Mouse (Mus musculus): ENCODE data around the gene Rpl10a.
"Not testable (repeated sequence)": the region's sequence is repeated elsewhere in the genome, so short reads cannot be mapped to it uniquely, and the experiment has no call there.

Gene Rpl10a

DNA sequence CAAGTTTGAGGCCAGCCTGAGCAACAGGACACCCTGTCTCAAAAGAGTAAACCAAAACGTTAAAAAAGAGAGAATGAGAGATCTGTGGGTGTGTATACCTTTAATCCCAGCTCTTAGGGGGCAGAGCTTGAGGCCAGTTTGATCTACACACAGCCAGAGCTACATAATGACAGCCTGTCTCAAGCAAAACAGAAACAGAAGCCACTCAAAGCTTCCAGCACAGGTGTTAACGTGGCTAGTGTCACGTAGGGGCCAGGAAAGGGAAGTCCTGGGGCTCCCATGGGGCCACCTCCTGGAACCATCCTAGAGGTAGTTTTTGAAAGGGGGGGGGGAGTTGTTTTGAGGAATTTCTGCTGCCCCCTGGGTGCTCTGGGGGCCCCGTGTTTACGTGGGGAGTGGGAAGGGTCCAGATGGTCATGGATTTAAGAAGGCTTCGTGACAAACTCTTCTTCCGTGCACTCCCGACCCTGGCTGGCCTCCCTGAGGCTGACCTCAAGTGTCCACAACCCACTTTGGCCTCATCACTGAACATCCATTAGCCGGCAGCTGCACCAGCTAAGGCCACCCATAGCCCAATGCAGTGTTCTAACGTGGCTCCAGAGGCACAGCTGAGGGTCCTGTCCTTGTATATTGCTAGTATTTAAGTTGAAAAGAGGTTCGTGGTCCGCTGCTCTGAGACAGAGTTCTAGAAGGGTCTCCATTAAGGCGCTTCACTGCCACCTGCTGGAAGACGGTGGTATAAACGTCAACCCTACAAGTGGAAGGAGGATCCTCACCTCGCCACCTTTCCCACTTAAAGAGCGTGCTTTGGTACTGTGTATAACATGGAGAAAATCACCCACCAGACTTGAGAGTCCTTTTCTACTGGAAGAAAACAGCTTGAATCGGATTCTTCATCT is 19.7 kb upstream of the Rpl10a start:
- peak; percentile 69 for DNase-seq (ENCODE audit: low read depth, low spot score)

GRCm38 (mm10) chr17:28310831-28311230 is 17.4 kb upstream of the Rpl10a start:
- DNase-seq (ENCODE audit: low read depth, low spot score), result no peak

DNA sequence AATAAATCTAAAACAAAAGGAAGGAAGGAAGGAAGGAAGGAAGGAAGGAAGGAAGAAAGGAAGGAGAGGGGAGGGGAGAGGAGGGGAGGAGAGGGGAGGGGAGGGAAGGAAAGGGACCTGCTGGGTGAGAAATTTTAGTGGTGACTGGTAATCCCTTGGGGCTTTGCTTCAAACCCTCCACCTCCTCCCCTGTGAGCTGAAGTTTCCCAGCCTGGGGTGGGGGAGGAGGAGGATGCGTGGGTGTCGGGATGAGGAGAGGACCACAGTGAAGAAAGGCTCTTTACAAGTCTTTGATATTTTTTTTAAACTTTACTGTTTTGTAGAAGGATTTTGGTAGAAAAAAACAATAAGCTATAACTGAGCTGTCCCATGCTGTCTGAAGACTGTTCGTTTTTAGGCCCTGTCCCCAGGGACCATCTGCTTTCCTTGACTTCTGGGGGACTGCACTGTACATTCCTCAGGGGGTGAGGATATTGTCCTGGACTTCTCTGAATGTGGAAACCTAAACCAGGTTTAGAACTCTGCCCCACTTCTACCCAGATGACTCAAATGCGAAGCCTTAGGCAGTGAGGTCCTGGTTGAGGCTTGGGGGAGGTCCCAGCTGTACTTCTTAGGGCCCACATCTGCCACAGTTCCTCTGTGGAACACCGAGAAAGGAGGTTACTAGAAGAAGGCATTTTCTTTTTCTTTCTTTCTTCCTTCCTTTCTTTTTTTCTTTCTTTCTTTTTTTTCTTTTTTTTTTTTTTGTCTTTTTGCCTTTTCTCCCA is 16.7 kb upstream of the Rpl10a start:
- DNase-seq (ENCODE audit: low read depth, low spot score), result no peak

DNA sequence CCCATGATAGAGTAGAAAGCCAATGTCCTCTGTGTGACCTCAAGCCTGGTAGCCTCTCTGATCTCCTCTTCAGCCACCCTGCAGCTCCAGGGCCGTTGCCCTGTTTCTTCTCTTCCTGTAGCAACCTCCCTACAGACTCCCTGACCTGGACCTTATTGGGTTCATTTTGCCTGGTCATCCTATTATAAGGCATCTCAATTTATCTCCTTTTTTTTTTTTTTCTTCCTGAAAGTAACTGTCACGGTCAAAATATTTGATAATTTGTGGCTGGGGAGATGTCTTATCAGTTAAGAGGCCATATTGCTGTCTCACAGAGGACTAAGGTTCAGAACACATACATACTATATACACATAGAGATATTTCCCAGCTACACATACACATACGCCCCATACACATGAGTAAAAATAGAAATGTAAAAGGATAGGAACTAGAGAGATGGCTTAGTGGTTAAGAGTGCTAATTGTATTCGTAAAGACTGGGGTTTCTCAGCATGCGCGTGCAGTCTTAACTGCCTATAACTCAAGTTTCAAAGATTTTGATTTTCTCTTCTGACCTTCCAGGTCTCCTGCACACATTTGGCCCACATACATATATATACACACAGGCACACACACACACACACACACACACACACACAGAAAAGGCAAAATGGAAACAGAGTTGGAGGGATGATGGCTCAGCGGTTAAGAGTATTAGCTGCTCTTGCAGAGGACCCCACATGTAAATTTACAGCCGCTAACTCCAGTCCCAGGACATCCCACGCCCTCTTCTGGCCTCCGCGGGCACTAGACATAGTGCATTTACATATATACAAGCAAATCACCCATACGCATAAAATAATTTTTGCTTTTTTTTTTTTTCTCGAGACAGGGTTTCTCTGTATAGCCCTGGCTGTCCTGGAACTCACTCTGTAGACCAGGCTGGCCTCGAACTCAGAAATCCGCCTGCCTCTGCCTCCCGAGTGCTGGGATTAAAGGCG is 15.7 kb upstream of the Rpl10a start:
- DNase-seq (ENCODE audit: low read depth, low spot score), result no peak

DNA sequence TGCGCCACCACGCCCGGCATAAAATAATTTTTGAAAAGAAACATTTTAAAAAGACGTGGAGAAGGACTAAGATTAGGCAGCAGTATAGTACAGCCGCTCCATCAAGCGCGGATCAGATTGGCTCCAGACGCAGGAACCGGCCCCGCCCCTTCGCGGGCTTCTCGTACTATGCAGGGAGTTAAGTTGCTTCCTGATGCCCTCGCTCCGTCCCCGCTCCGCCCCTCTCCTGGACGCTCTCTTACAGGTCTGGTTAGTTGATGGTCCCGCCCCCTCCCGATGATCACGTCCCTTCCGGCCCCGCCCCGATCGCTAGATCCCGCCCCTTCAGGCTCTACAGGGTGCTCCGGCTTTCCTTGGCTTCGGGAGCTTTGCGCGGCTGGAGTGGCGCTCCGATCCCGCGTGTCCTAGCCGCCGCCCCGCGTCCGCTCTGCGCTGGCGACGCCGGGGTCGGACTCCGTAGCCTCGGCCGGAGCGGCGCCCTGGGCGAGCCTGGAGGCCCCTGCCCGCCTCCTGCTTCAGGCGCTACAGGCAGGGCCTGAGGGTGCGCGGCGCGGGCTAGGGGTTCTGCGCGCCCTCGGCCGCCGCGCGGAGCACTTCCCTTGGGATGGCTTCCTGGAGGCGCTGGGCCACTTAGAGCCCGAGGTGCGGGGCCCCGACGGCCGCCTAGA is 14.9 kb upstream of the Rpl10a start, which contains the start of gene Fance:
TSS of gene Fance (plus strand) at position 308 of the 668 bp plus-strand sequence.
- DNase-seq (ENCODE audit: low read depth, low spot score), result peak; percentile 99

DNA sequence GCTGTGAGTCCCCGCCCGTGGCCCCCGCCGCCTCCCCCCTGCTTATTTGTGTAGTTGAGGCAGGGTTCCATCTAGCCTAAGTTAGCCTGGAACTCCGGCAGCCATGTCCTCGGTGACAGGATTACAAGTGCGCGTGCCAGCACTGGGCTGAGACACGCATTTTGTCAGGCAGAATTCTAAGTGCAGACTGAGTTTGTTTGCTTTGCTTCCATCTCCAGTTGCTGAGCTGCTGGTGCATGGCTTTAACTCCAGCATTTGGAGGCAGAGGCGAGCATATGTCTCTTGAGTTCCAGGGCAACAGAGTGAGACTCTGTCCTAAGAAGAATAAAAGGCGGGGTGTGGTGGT is 14.4 kb upstream of the Rpl10a start:
- DNase-seq (ENCODE audit: low read depth, low spot score), result no peak

DNA sequence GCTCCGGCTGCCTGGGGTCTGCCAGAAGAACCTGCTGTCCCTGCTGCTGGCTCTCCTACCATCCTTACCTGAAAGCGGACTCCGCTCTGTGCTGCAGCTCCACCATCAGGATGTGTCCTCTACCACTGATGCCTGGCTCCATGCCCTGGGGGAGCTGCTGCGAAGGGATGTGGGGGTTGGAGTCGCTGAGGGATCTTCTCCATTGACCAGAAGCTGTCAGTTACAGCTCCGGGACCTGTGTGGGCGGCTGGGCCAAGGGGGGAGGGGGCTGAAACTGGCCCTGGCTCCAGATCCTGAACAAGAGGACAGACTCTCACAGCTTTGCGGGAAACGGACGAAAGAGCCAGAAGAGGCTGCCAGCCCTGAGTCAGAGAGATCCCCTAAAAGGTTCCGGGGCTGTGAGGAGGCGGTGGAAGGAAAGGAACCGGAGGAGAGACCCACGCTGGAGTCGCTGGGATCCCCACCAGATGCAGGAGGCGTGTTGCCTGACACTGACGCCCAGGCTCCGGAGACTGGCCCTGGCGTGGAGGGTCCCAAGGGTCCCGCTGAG is 12.6 kb upstream of the Rpl10a start:
- no peak for DNase-seq (ENCODE audit: low read depth, low spot score)

DNA sequence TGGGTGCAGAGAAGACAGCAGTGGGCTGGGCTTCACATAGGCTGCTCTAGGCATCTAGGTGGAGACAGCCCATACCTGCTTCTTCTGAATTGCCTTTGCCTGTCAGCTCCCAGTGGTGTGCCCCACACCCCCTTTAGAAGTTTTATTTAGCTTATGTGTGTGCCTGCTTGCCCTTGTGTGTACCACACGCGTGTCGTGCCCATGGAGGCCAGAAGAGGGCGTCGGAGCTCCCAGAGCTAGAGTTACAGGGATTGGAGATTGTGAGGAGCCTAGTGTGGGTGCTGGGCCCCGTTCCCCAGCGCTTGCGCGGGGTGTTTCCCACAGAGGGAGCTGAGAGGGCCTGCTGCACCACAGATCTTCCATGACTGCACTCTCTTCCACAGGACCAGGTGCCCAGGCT is 11.8 kb upstream of the Rpl10a start:
- no peak for DNase-seq (ENCODE audit: low read depth, low spot score)

DNA sequence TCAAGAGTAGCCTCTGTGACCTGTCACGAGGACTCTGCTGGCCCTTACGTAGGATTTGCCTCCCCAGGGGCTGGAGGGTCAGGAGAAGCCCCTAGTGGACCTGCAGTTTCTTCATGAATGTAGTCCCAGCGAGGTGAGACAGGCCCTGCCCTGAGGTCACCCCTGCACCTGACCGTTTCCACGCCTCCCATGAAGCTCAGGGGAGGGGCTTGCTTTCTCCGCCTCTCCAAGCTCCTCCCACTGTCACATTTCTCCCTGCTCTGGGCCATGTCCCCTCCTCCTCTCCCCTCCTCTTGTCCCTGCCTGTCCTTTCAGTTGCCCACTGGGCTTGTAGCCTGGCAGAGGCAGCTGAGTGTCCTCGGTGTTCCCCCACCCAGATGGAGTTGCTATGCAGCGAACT is 11.2 kb upstream of the Rpl10a start:
- no peak for DNase-seq (ENCODE audit: low read depth, low spot score)

- DNase-seq (ENCODE audit: low read depth, low spot score), result no peak
These were observed 10.5 kb upstream of the Rpl10a start for GRCm38 (mm10) chr17:28317725-28318124.

DNA sequence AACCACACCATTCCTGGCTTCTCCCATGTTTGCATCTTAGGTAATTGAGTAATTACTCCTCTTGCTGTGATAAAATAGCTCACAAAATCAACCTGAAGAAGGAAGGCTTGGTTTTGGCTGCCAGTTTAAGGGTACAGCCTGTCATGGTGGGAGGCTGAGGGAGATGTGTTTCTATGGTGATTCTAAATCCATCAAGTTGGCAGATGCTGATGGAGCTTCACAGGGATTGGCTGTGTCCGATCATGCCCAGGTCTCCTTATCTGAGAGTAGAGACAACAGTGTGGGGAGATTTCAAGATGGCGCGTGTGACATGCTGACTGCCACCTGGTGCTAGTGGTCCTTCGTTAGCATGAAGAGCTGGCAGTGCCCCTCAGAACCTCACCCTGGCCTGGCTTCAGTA is 6.6 kb upstream of the Rpl10a start:
- DNase-seq (ENCODE audit: low read depth, low spot score), result no peak

GRCm38 (mm10) chr17:28323786-28324185 is 4.5 kb upstream of the Rpl10a start:
- no peak for DNase-seq (ENCODE audit: low read depth, low spot score)

DNA sequence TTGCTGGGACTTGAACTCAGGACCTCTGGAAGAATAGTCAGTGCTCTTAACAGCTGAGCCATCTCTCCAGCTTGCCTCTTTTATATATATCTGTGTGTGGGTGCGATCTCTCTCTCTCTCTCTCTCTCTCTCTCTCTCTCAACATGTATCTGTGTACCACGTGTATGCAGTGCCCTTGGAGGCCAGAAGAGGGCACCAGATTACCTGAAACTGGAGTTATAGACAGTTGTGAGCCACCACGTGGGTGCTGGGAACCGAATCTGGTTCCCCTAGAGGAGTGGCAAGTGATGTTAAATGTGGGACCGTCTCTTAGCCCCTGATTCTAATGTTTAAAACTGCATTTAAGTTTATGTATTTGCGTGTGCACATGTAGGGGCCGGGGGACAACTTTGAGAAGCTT is 3.9 kb upstream of the Rpl10a start:
- not testable (repeated sequence) for DNase-seq (ENCODE audit: low read depth, low spot score)

- no peak for DNase-seq (ENCODE audit: low read depth, low spot score)
These were observed 2.5 kb upstream of the Rpl10a start for GRCm38 (mm10) chr17:28325751-28326150.

GRCm38 (mm10) chr17:28326951-28327350 is 1.3 kb upstream of the Rpl10a start:
- no peak for DNase-seq (ENCODE audit: low read depth, low spot score)

GRCm38 (mm10) chr17:28327673-28328325 is 472 bp upstream of the Rpl10a start:
- DNase-seq (ENCODE audit: low read depth, low spot score), result no peak

- DNase-seq (ENCODE audit: low read depth, low spot score), result no peak
These were observed 675 bp downstream of the Rpl10a start for GRCm38 (mm10) chr17:28328946-28329345.

GRCm38 (mm10) chr17:28329503-28330231 is 1.4 kb downstream of the Rpl10a start:
- no peak for DNase-seq (ENCODE audit: low read depth, low spot score)

GRCm38 (mm10) chr17:28330232-28330546 is 1.9 kb downstream of the Rpl10a start:
- DNase-seq (ENCODE audit: low read depth, low spot score), result no peak

DNA sequence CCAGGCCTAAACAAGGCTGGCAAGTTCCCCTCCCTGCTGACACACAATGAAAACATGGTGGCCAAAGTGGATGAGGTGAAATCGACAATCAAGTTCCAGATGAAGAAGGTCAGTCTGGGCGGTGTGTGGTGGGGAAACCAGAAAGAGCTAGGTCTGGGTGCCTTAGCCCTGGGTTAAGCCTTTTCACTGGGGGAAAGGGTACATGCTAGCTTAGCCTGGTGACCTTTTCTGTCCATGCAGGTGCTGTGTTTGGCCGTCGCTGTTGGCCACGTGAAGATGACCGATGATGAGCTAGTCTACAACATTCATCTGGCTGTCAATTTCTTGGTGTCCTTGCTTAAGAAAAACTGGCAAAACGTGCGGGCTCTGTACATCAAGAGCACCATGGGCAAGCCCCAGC is 2.3 kb downstream of the Rpl10a start:
- DNase-seq (ENCODE audit: low read depth, low spot score), result not testable (repeated sequence)

All from c-Kit-negative CD71-positive TER-119-positive erythroid progenitor cells, embryonic 14.5 days (primary cell).